Mouse (Mus musculus): ENCODE measurements at regions not wholly inside any gene's neighbourhood (a gene's known extent, or its start where the extent isn't known, plus 50 kb on each side); places are given as distances from the start of the nearest gene placed in this dataset.
"Not testable (repeated sequence)": the region's sequence is repeated elsewhere in the genome, so short reads cannot be mapped to it uniquely, and the experiment has no call there.

DNA sequence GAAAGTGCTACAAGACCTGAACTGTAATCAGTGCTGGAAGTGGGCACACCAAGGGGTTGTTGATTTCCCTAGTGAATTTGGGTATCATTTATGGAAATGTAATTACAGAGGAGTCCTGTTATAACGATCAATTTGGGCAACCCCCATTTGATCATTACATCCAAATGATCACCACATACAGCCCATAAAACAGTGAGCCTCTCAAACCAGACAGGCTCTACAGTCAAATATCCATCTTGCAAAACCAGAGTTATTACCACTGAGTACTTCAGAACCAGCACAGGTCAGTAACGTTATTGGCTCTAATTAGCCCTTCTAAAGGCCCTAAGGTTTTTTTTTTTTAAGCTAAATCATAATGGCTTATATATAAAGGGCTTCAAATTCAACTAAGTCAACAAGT, 934.4 kb downstream of the Ttll7 start:
- H3K9ac ChIP-seq = no peak overlapping the region
- H3K9me3 ChIP-seq = no peaks in the 10 kb centered on the region
- no peak overlapping the region for H3K27ac ChIP-seq
- no peaks in the 10 kb centered on the region for H3K36me3 ChIP-seq
- 57% methylated on average over 2 of the region's 2 CpGs for WGBS
- no peaks in the 10 kb centered on the region for H3K27me3 ChIP-seq
- H3K4me3 ChIP-seq = no peak overlapping the region
- H3K4me2 ChIP-seq = no peak overlapping the region
- H3K4me1 ChIP-seq = no peaks in the 10 kb centered on the region
- no peak for ATAC-seq (ENCODE audit: insufficient number of reproducible peaks, insufficient read depth, low FRiP score, low TSS enrichment, low read depth)

GRCm38 (mm10) chr3:147750842-147751191, 898.6 kb downstream of the Ttll7 start:
- Histone ChIP-seq H3K4me2 (no peak overlapping the region), H3K27ac (no peak overlapping the region), H3K9me3 (no peaks in the 10 kb centered on the region), H3K27me3 (no peaks in the 10 kb centered on the region), H3K36me3 (no peaks in the 10 kb centered on the region), H3K4me1 (peaks cover 4% of the 10 kb centered on the region; the same call in 1 of the 2 replicates), H3K9ac (no peak overlapping the region), H3K4me3 (no peak overlapping the region)
- WGBS = 83% methylated on average over 1 of the region's 1 CpGs
- ATAC-seq (ENCODE audit: insufficient number of reproducible peaks, insufficient read depth, low FRiP score, low TSS enrichment, low read depth) = no peak

DNA sequence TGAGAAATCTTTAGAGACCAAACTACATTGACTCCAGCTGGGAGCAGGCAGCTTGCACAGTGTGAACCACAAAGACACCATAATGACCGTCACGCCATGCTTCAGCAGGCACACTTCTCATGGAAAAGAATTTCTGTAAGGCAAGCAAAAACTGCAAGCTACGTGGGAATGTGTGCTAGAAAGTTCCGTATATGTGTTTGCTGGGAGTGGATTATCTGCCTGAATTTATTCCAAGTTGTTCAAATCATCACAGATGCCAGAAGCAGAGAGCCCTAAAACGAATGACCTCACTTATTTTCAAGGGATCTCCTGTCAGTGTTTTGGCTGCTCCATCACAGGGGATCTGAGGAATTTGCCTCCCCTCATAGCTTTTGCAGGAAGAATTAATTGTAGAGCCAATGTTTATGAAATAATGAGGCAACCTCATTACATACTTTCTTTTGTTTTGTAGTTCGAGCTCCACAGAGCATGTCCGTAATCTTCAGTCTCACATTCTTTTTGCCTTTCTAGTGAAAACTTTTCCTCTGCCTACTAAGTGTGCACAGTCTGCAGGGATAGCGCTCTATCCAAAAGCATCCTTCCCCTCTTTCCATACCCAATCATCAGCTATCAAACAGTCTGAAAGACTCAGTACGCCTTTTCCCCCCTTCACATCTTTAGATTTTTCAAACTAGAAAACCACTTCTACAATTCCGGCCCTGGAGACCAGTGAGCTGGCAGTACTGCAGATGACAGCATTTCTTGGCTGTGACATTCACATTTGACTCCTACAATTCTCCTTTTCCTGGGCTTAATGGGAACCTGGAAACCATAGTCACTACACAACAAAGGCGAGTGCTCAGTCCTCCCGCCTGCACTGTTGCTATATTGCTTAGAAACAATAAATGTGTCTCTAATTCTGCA, 898.0 kb downstream of the Ttll7 start:
- peaks cover 4% of the 10 kb centered on the region; the same call in 1 of the 2 replicates for H3K4me1 ChIP-seq
- ATAC-seq (ENCODE audit: insufficient number of reproducible peaks, insufficient read depth, low FRiP score, low TSS enrichment, low read depth) = no peak
- no peak overlapping the region for H3K4me3 ChIP-seq
- H3K36me3 ChIP-seq = no peaks in the 10 kb centered on the region
- WGBS = 62% methylated on average over 12 of the region's 12 CpGs
- H3K9me3 ChIP-seq = no peaks in the 10 kb centered on the region
- no peak overlapping the region for H3K9ac ChIP-seq
- no peak overlapping the region for H3K27ac ChIP-seq
- no peaks in the 10 kb centered on the region for H3K27me3 ChIP-seq
- H3K4me2 ChIP-seq = no peak overlapping the region

DNA sequence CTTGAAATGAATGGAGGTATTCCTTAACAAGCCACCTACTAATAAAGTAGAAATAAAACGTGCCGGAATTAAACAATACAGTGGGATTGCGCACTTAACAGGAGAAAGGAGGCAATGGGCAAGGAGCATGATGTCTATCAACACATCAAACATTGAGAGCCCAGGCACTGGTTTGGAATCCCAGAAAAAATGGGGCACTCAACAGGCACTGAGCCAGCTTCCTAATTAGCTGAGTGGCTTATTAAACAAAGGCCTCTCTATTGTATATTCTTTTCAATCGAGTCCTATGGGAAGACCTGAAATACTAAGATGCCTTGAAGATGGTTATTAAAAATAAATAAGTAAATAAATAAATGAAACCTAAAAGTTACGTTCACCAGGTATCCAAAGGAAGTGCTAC, 897.3 kb downstream of the Ttll7 start:
- peaks cover 4% of the 10 kb centered on the region; the same call in 1 of the 2 replicates for H3K4me1 ChIP-seq
- no peaks in the 10 kb centered on the region for H3K9me3 ChIP-seq
- H3K36me3 ChIP-seq = no peaks in the 10 kb centered on the region
- no peak overlapping the region for H3K27ac ChIP-seq
- H3K4me2 ChIP-seq = no peak overlapping the region
- WGBS = 74% methylated on average over 5 of the region's 5 CpGs
- ATAC-seq (ENCODE audit: insufficient number of reproducible peaks, insufficient read depth, low FRiP score, low TSS enrichment, low read depth) = no peak
- H3K4me3 ChIP-seq = no peak overlapping the region
- H3K27me3 ChIP-seq = no peaks in the 10 kb centered on the region
- H3K9ac ChIP-seq = no peak overlapping the region

DNA sequence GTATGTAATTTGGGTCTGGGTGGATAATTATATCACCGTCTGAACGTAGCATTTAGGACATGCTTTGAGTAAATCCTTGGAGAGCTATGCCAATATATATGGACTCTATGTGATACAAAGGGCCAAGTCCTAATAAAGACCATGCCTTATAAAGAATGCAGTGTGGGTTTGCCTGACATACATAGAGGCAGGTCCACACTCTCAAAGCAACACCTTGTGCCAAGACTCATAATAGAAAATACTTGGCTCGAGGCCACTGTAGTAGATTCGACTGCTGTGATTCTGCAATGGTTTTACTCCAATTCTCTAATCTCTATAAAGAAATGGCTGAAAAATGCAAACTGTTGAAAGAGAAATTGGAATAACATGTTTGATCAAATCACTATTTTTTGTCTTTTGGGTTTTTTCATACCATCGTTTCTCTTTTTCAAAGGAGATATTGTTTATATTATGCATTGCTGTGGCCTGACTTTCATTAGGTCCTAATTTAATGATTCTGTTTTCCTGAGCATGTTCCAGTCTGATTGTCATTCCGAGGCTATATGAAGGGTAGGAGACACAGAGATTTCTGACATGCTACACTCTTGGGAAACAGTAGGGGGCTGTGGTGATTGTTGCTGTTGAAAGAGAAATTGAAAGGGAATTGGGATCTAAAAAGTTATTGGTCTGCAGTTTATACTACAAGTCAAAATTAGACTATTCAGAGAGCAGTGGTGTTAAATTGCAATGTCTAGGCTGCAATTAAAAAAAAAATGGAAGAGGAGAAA, 884.7 kb downstream of the Ttll7 start:
- no peaks in the 10 kb centered on the region for H3K4me1 ChIP-seq
- WGBS = 32% methylated on average over 6 of the region's 6 CpGs
- no peaks in the 10 kb centered on the region for H3K36me3 ChIP-seq
- no peaks in the 10 kb centered on the region for H3K9me3 ChIP-seq
- H3K4me3 ChIP-seq = no peak overlapping the region
- 0 out of 2 replicates have a peak, but pooled peaks have one; percentile 52 for ATAC-seq (ENCODE audit: insufficient number of reproducible peaks, insufficient read depth, low FRiP score, low TSS enrichment, low read depth)
- no peaks in the 10 kb centered on the region for H3K27me3 ChIP-seq
- H3K9ac ChIP-seq = no peak overlapping the region
- no peak overlapping the region for H3K4me2 ChIP-seq
- H3K27ac ChIP-seq = no peak overlapping the region

- no peak for ATAC-seq (ENCODE audit: insufficient number of reproducible peaks, insufficient read depth, low FRiP score, low TSS enrichment, low read depth)
- no peaks in the 10 kb centered on the region for H3K36me3 ChIP-seq
- 71% methylated on average over 4 of the region's 4 CpGs for WGBS
- H3K9ac ChIP-seq = no peak overlapping the region
- no peak overlapping the region for H3K4me3 ChIP-seq
- no peaks in the 10 kb centered on the region for H3K27me3 ChIP-seq
- no peaks in the 10 kb centered on the region for H3K4me1 ChIP-seq
- no peak overlapping the region for H3K27ac ChIP-seq
- no peaks in the 10 kb centered on the region for H3K9me3 ChIP-seq
- no peak overlapping the region for H3K4me2 ChIP-seq
These were observed 864.2 kb downstream of the Ttll7 start for GRCm38 (mm10) chr3:147716391-147716790.

GRCm38 (mm10) chr3:147707401-147707801, 855.2 kb downstream of the Ttll7 start:
- Histone ChIP-seq H3K4me1 (peaks cover 12% of the 10 kb centered on the region; the same call in 1 of the 2 replicates), H3K27ac (no peak overlapping the region), H3K36me3 (no peaks in the 10 kb centered on the region), H3K4me2 (no peak overlapping the region), H3K27me3 (no peaks in the 10 kb centered on the region), H3K9me3 (no peaks in the 10 kb centered on the region), H3K4me3 (no peak overlapping the region), H3K9ac (no peak overlapping the region)
- peak; percentile 52; the same call in 1 of the 2 replicates for ATAC-seq (ENCODE audit: insufficient number of reproducible peaks, insufficient read depth, low FRiP score, low TSS enrichment, low read depth)
- 6% methylated on average over 4 of the region's 4 CpGs for whole genome bisulfite sequencing

DNA sequence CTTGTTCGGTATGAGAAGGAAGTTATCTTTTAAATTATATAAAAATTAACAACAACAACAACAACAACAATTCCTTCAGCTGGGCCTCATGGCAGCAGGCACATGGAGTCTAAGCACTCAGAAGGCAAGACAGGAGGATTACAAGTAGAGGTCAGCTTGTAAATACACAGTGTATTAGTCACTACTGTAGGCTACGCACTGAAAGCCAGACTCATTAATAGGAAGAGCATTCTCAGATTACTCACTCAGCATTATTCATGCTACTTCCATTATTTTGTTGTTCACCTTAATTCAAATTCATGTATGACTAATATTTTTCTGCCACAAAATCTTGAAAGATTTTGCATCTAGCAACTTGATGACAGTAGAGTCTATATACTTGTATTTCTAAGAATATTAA, 831.6 kb downstream of the Ttll7 start:
- ATAC-seq (ENCODE audit: insufficient number of reproducible peaks, insufficient read depth, low FRiP score, low TSS enrichment, low read depth) = no peak
- Histone ChIP-seq H3K27me3 (no peaks in the 10 kb centered on the region), H3K36me3 (no peaks in the 10 kb centered on the region), H3K4me1 (no peaks in the 10 kb centered on the region), H3K4me3 (no peak overlapping the region), H3K27ac (no peak overlapping the region), H3K4me2 (no peak overlapping the region), H3K9ac (no peak overlapping the region), H3K9me3 (no peaks in the 10 kb centered on the region)
- WGBS = 84% methylated on average over 2 of the region's 2 CpGs

DNA sequence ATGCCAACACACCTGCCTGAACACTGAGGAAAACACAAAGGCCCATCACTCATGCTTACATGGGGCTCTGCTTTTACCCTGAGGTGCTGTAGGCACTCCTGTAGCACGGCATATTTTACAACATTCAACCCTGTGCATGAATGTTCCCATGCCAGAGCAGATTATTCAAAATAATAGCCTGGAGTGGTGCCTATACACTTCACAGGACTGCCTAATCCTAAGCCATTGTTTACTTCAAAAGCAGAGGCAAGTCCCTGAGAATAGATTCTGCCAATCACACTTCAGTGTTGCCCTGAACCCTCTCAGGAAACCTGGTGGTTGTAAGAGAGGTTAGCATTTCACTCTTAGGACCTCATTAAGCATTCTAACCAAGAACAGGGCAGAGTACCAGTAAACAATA, 828.1 kb downstream of the Ttll7 start:
- Histone ChIP-seq H3K4me2 (no peak overlapping the region), H3K27ac (no peak overlapping the region), H3K9me3 (no peaks in the 10 kb centered on the region), H3K4me3 (no peak overlapping the region), H3K27me3 (no peaks in the 10 kb centered on the region), H3K4me1 (no peaks in the 10 kb centered on the region), H3K9ac (no peak overlapping the region), H3K36me3 (no peaks in the 10 kb centered on the region)
- ATAC-seq (ENCODE audit: insufficient number of reproducible peaks, insufficient read depth, low FRiP score, low TSS enrichment, low read depth) = no peak
- WGBS = 47% methylated on average over 1 of the region's 1 CpGs

GRCm38 (mm10) chr3:147662572-147662971, 810.4 kb downstream of the Ttll7 start:
- Histone ChIP-seq H3K4me1 (no peaks in the 10 kb centered on the region), H3K27me3 (no peaks in the 10 kb centered on the region), H3K9ac (no peak overlapping the region), H3K27ac (no peak overlapping the region), H3K4me3 (no peak overlapping the region), H3K4me2 (no peak overlapping the region), H3K9me3 (no peaks in the 10 kb centered on the region), H3K36me3 (no peaks in the 10 kb centered on the region)
- 79% methylated on average over 3 of the region's 3 CpGs for WGBS
- no peak for ATAC-seq (ENCODE audit: insufficient number of reproducible peaks, insufficient read depth, low FRiP score, low TSS enrichment, low read depth)

GRCm38 (mm10) chr3:147652849-147653248, 800.7 kb downstream of the Ttll7 start:
- no peaks in the 10 kb centered on the region for H3K9me3 ChIP-seq
- H3K4me1 ChIP-seq = 0 out of 2 replicates have a peak, but pooled peaks cover 6% of the 10 kb centered on the region
- 51% methylated on average over 6 of the region's 6 CpGs for WGBS
- 0 out of 2 replicates have a peak overlapping the region, but pooled peaks have one; percentile 40 for H3K27ac ChIP-seq
- no peaks in the 10 kb centered on the region for H3K27me3 ChIP-seq
- H3K4me3 ChIP-seq = no peak overlapping the region
- H3K36me3 ChIP-seq = no peaks in the 10 kb centered on the region
- H3K4me2 ChIP-seq = no peak overlapping the region
- no peak for ATAC-seq (ENCODE audit: insufficient number of reproducible peaks, insufficient read depth, low FRiP score, low TSS enrichment, low read depth)
- H3K9ac ChIP-seq = no peak overlapping the region

- 94% methylated on average over 21 of the region's 21 CpGs for WGBS
These were observed 783.3 kb downstream of the Ttll7 start for GRCm38 (mm10) chr3:147635486-147635885.

More at GRCm38 (mm10) chr3:147635486-147635885, 783.3 kb downstream of the Ttll7 start:
- H3K4me1 ChIP-seq; H3K36me3 ChIP-seq; ATAC-seq (ENCODE audit: insufficient number of reproducible peaks, insufficient read depth, low FRiP score, low TSS enrichment, low read depth); H3K4me2 ChIP-seq; H3K27ac ChIP-seq; H3K4me3 ChIP-seq; H3K27me3 ChIP-seq; H3K9ac ChIP-seq; H3K9me3 ChIP-seq: not testable (repeated sequence)
